8 mouse cellular contexts compared by ENCODE assay signal in genomic region chr8:123948942-123949685, GRCm38 (mm10). TPM values are rescaled to one million over a fixed set of nuclear protein-coding genes. Genes with fewer than 3 reads are reported as not detected.
DNase-seq lines count a peak whose midpoint lies in the region; ATAC-seq and TF ChIP-seq lines count a peak whose summit lies in the region.

Gene Nup133 (minus strand): TSS chr8:123949265.

- H3K4me2 ChIP-seq in forebrain, embryonic 16.5 days (ENCODE audit: low read length): peak within 1 kb of the TSS; percentile 81
- peak within 1 kb of the TSS; percentile 98 for H3K4me2 ChIP-seq in lung, embryonic 14.5 days

- intact Hi-C loops in heart, postnatal 36 days (cut with DNase I): loop anchor here (2.0 kb wide), 1 partner anchor 72 kb away; the partner anchor contains the start of genes Taf5l and Urb2

- peaks cover 27% of the 10 kb centered on the region for H3K4me1 ChIP-seq in G1E (ENCODE audit: insufficient read depth, low read depth, low read length)
- peaks cover 11% of the 10 kb centered on the region for H3K4me1 ChIP-seq in forebrain, embryonic 16.5 days (replicated peaks; ENCODE audit: control insufficient read depth, insufficient read depth, low read length)
- H3K4me1 ChIP-seq in lung, embryonic 14.5 days (ENCODE audit: insufficient read depth): peaks cover 6% of the 10 kb centered on the region; the same call in 1 of the 2 replicates
- no peaks in the 10 kb centered on the region for H3K4me1 ChIP-seq in olfactory bulb, adult 2 months (ENCODE audit: control insufficient read depth, insufficient read depth, low read length)
- peaks cover 3% of the 10 kb centered on the region; the same call in 1 of the 2 replicates for H3K4me1 ChIP-seq in thymus, adult 2 months (replicated peaks; ENCODE audit: control insufficient read depth, insufficient read depth, low read length)

- ATAC-seq in G1E (ENCODE audit: extremely low read depth, insufficient number of reproducible peaks, low FRiP score, poor library complexity, severe bottlenecking): peak; percentile 85
- ATAC-seq in forebrain, embryonic 16.5 days: peak; percentile 80
- peak; percentile 86 for ATAC-seq in lung, embryonic 14.5 days (ENCODE audit: insufficient read depth)

- H3K9ac ChIP-seq in forebrain, embryonic 16.5 days (replicated peaks; ENCODE audit: low read depth, low read length): peak within 1 kb of the TSS; percentile 83
- H3K9ac ChIP-seq in lung, embryonic 14.5 days: peak within 1 kb of the TSS; percentile 91

- H3K9me3 ChIP-seq in G1E (replicated peaks): no peaks in the 10 kb centered on the region
- no peaks in the 10 kb centered on the region for H3K9me3 ChIP-seq in forebrain, embryonic 16.5 days (ENCODE audit: control insufficient read depth, low read length)
- H3K9me3 ChIP-seq in lung, embryonic 14.5 days (ENCODE audit: low read depth, low read length): no peaks in the 10 kb centered on the region

- TF ChIP-seq POLR2A in olfactory bulb, adult 2 months (IDR thresholded peaks at IDR 0.05; ENCODE audit: insufficient read depth, low read depth, low read length): peak; percentile 69
- TF ChIP-seq POLR2A in thymus, adult 2 months (IDR thresholded peaks at IDR 0.05; ENCODE audit: control insufficient read depth, extremely low read depth, insufficient read depth, low read length, poor library complexity): peak; percentile 42

- peak within 1 kb of the TSS; percentile 88 for H3K27ac ChIP-seq in forebrain, embryonic 16.5 days (ENCODE audit: low read length)
- H3K27ac ChIP-seq in layer of hippocampus, adult 2 months: peak within 1 kb of the TSS; percentile 91
- H3K27ac ChIP-seq in lung, embryonic 14.5 days (ENCODE audit: low read depth): peak within 1 kb of the TSS; percentile 86
- H3K27ac ChIP-seq in olfactory bulb, adult 2 months (ENCODE audit: insufficient read depth, low read depth, low read length): peak within 1 kb of the TSS; percentile 45; the same call in 1 of the 2 replicates
- H3K27ac ChIP-seq in thymus, adult 2 months (ENCODE audit: control insufficient read depth, insufficient read depth, low read length): peak within 1 kb of the TSS; percentile 32; the same call in 1 of the 2 replicates

- H3K36me3 ChIP-seq in G1E (replicated peaks): peaks cover 60% of the 10 kb centered on the region
- H3K36me3 ChIP-seq in forebrain, embryonic 16.5 days (ENCODE audit: control insufficient read depth, insufficient read depth): peaks cover 13% of the 10 kb centered on the region
- H3K36me3 ChIP-seq in lung, embryonic 14.5 days (ENCODE audit: insufficient read depth): peaks cover 36% of the 10 kb centered on the region
- H3K36me3 ChIP-seq in thymus, adult 2 months (ENCODE audit: control insufficient read depth, insufficient read depth, low read length): no peaks in the 10 kb centered on the region

- TF ChIP-seq CTCF in G1E (IDR thresholded peaks at IDR 0.05; ENCODE audit: low read depth, low read length): no peak
- TF ChIP-seq CTCF in layer of hippocampus, adult 2 months (conservative IDR thresholded peaks at IDR 0.05): no peak
- TF ChIP-seq CTCF in lung, embryonic 14.5 days (IDR thresholded peaks at IDR 0.05; ENCODE audit: low read depth): peak; percentile 26; the same call in 1 of the 2 replicates
- TF ChIP-seq CTCF in olfactory bulb, adult 2 months (IDR thresholded peaks at IDR 0.05; ENCODE audit: insufficient read depth, low read depth, low read length): no peak
- TF ChIP-seq CTCF in thymus, adult 2 months (IDR thresholded peaks at IDR 0.05; ENCODE audit: borderline replicate concordance, control insufficient read depth, extremely low read depth, insufficient read depth, low read length, poor library complexity): no peak

- peak within 1 kb of the TSS; percentile 98 for H3K4me3 ChIP-seq in G1E (ENCODE audit: low read depth, low read length)
- H3K4me3 ChIP-seq in forebrain, embryonic 16.5 days (replicated peaks; ENCODE audit: low read length): peak within 1 kb of the TSS; percentile 87
- peak within 1 kb of the TSS; percentile 91 for H3K4me3 ChIP-seq in layer of hippocampus, adult 2 months
- peak within 1 kb of the TSS; percentile 96 for H3K4me3 ChIP-seq in lung, embryonic 14.5 days (ENCODE audit: low read depth, low read length)
- H3K4me3 ChIP-seq in olfactory bulb, adult 2 months (ENCODE audit: insufficient read depth, low read depth, low read length): peak within 1 kb of the TSS; percentile 91
- H3K4me3 ChIP-seq in thymus, adult 2 months (ENCODE audit: control insufficient read depth, insufficient read depth, low read length): peak within 1 kb of the TSS; percentile 86

- no peaks in the 10 kb centered on the region for H3K27me3 ChIP-seq in G1E (ENCODE audit: insufficient read depth, low read length)
- H3K27me3 ChIP-seq in forebrain, embryonic 16.5 days (replicated peaks; ENCODE audit: control insufficient read depth, insufficient read depth, low read length): no peaks in the 10 kb centered on the region
- H3K27me3 ChIP-seq in lung, embryonic 14.5 days (ENCODE audit: insufficient read depth, low read length): no peaks in the 10 kb centered on the region
- H3K27me3 ChIP-seq in thymus, adult 2 months (ENCODE audit: control insufficient read depth, insufficient read depth, low read length): no peaks in the 10 kb centered on the region

- DNase-seq in G1E (ENCODE audit: low spot score): peak; percentile 88
- peak; percentile 99 to 100 for DNase-seq in cerebellum, adult 18-20 months
- peak; percentile 100 for DNase-seq in heart, postnatal 36 days
- DNase-seq in layer of hippocampus, adult 2 months (ENCODE audit: low spot score in 2 of 2): peak; percentile 99 to 100
- peak; percentile 100 for DNase-seq in lung, embryonic 14.5 days
- peak; percentile 99 for DNase-seq in thymus, adult 2 months

- WGBS in forebrain, embryonic 16.5 days: under 1% methylated on average over 76 of the region's 77 CpGs
- under 1% methylated on average over 77 of the region's 77 CpGs for WGBS in lung, embryonic 14.5 days
- WGBS in olfactory bulb, adult 2 months: under 1% methylated on average over 77 of the region's 77 CpGs
- WGBS in thymus, adult 2 months: under 1% methylated on average over 77 of the region's 77 CpGs

RNA-seq across cellular contexts. Expression of gene Nup133, which starts in this region (rescaled TPM):
- total RNA-seq in G1E (2014; fragmentation: Nextera tagmentation): 46.2 and 66.5 TPM in 2 replicates
- total RNA-seq in G1E (2017): 38.3 and 42.5 TPM in 2 replicates
- 21.2 and 31.2 TPM in 2 replicates for polyA plus RNA-seq in G1E (2012)
- 31.5 and 31.8 TPM in 2 replicates for polyA plus RNA-seq in forebrain, embryonic 16.5 days (2015; fragmentation: Nextera tagmentation; extraction: Ambion mirVana)
- 10 to 100 TPM; 11.2 TPM for total RNA-seq in heart, postnatal 36 days (2021)
- 10 to 100 TPM; 21.0 to 25.7 TPM for total RNA-seq in layer of hippocampus, adult 2 months (2021)
- polyA plus RNA-seq in lung, embryonic 14.5 days (2014; fragmentation: Nextera tagmentation; extraction: Ambion mirVana): 47.8 and 54.4 TPM in 2 replicates
- not detected in 2 replicates for polyA plus RNA-seq in olfactory bulb, adult 2 months (2012; ENCODE audit: insufficient read depth, insufficient read length, low replicate concordance, missing spikeins)
- polyA plus RNA-seq in thymus, adult 2 months (2012; rRNA removed): 15.9 and 19.8 TPM in 2 replicates

Comparison
In these comparisons a context has a peak if more than half of its experiments do, and no peak if none do; other contexts are left out.
1. Peak in every context shown above with its lines: DNase-seq, ATAC-seq, H3K4me3 ChIP-seq and H3K27ac ChIP-seq.
2. RNA of gene Nup133 (polyA plus RNA-seq): 47.8 to 54.4 TPM in lung, embryonic 14.5 days, 31.5 to 31.8 TPM in forebrain, embryonic 16.5 days, 21.2 to 31.2 TPM in G1E and 15.9 to 19.8 TPM in thymus, adult 2 months; not detected in olfactory bulb, adult 2 months; every median in the first group is over 10 times any median in the second.
3. H3K27ac ChIP-seq: peak in every context shown above with its lines; median percentile 91 in layer of hippocampus, adult 2 months; 88 in forebrain, embryonic 16.5 days; 86 in lung, embryonic 14.5 days; 45 in olfactory bulb, adult 2 months; 32 in thymus, adult 2 months.